Mouse (Mus musculus) spleen, embryonic (tissue): ENCODE data around the gene Peak1.
"Not testable (repeated sequence)": the region's sequence is repeated elsewhere in the genome, so short reads cannot be mapped to it uniquely, and the experiment has no call there.

ENCODE experiments used
- CTCF ChIA-PET: fragments of 350-600 bp; sonication (Branson Sonifier 250); formaldehyde crosslinking; loops from one replicate; lab custom pipeline; 2022; lab: Charles Lee

The Peak1 gene

DNA sequence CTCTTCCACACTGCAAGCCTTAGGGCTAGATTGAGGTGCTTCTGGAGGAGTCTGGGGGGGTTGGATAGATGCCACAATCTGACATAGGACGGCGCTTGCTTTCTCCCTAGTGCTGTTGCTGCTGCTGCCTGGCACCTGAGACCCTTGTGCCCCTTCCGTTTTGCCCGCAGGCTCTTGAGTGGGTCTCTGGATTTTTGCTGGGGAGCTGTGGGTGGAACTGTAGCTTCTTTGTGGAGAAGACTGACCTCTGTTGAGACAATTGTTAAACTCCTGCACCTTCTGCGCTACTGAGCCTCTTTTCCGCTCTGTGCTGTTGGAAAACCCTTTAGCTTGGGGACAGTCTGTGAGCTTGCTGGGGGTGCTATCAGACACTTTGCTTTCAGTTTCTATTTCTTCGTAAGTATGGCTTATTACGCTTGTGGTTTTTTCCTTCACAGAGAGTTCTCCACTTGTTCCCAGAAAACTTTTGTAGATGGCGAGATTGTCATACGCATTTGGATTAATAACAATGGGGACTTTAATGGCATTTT lies 159.5 kb downstream of the Peak1 start:
- CTCF ChIA-PET = no interaction called here

DNA sequence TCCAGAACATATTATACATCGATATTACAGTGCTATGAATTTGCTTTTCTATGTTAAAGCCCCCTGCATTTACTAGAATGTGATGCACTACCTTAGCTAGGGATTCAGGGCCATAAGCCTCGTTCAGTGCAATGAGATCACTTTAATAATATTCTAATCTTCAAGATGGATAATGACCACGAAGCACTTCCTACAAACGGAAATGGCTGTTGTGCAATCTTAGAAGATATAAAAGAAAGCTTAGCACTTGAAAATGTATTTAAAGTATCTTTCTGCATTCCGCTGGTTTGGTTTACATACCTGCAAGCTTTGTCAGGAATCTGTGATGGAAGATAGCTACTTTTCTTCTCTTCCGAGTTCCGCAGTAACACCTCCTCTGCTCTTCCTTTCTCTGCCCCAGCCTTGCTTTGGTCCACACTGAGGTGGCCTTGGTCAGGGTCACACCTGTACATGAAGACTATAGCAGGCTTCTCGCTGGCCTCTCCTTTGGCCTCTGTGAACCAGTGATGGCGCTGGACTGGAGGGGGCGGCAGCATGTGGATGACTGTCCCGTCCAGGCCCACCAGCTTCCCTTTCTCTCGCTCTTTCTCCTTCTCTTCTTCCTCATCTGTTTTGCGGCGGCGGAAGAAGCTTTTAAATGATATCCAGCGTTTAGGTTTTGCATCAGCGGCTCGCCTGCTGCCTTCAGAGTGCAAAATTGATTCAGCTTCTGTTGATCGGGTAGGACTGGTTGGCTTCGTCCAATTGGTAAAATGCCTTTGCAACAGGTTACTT lies 160.5 kb downstream of the Peak1 start:
- CTCF ChIA-PET = no interaction called here

DNA sequence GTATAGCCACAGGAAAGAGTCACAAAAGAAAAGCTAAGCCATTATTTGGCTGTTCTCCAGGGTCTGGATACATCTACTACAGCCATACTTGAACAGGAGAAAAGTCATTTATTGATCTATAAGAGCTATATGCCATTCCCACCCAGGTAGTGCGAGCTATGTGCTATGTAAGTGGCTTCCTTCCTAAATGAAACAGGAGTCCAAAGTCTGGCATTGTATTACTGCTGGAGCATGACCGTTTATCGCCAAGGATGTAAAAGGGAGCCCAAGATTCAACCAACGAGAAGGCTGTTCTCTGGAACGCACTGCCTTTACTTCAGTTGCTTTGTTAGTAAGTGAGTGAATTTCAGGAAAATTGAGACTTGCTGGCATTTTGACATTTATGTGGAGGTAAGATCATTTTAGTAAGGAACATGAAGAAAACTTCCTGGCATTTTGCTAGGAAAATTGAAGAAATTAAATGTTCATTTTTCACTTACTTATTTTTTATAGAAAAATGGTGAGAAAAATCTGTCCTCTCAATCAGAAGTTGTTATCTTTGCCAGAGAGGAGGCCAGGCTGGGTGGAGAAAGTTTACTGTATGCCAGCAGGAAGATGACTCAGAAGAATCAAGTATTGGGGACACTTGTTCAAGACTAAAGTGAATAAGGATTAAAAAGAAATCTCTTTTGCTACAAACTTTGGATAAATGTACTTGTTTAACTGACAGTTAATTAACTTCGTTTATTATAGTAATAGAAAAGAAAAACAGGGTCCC lies 162.0 kb downstream of the Peak1 start:
- CTCF ChIA-PET = no interaction called here

DNA sequence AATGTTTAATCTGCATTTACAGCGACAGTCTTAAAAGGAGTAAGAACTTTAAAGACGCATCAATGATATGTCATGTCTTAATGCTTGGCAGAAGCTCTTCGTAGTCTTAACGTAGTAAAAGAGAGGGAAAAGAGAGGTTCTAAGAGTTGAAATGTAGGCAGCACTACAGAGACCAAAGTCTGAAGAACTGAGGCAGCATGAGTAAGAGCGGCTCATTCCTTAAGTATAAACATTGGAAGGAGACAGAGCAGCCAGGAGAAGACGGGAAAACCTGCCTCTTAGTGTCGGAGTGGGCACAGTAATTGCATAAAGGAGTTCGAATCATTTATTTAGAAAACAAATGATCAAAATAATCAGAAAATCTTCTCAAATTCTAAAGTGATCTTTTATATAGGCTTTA lies 173.5 kb downstream of the Peak1 start:
- CTCF ChIA-PET = no interaction called here

DNA sequence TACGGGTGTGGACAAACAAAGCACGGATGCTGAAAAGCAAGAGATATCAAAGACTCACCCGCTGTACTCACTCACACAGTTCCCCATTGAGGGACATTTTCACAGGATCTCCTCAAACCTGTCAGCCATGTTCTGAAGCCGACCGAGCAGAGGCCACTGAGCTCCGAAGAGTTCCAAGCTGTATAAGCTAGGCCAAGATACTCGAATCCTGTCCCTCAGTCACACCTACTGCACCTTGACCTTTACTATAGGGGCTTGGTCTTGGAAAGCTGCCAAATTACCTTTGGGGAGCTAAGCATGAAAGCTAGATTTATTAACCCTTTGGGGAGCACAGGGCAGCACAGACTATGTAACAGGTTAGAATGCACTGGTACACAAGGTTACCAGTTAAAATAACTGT lies 174.0 kb downstream of the Peak1 start:
- CTCF ChIA-PET = no interaction called here

DNA sequence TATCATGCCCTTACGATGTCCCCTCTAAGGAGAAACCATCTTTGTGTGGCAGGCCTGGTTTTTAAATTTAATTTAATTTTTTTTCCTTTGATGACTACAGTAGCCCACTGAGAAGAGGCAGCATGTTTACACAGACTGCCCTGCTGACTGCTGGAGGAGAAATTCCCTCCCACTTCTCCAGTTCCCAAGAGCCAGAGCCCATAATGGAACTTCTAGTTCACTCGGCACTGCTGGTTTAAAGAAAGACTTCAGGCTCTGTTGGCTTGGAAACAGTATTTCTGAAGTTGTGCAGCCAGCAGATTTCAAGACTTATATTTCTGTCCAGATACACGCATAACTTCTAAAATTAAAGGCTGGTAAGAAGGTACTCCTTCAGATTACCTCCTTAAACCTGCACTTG lies 175.2 kb downstream of the Peak1 start:
- CTCF ChIA-PET = no interaction called here

DNA sequence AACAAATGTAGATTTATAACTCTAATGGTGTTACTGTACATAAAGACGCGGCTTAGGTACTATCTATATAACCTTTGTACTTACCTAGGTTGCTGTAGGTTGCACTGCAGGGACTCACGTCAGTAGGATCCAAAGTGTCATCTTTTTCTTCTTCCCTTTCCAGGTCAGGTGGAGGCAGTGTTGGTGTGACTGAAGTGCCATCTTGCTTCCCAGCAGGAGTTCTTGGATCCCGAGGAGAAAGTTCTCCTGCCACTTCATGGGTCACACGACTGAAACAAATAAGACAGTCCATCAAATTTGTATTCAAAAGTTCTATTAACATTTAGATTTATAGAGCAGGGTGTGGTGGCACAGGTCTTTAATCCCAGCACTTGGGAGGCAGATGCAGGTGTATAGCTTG lies 176.8 kb downstream of the Peak1 start:
- CTCF ChIA-PET = no interaction called here

DNA sequence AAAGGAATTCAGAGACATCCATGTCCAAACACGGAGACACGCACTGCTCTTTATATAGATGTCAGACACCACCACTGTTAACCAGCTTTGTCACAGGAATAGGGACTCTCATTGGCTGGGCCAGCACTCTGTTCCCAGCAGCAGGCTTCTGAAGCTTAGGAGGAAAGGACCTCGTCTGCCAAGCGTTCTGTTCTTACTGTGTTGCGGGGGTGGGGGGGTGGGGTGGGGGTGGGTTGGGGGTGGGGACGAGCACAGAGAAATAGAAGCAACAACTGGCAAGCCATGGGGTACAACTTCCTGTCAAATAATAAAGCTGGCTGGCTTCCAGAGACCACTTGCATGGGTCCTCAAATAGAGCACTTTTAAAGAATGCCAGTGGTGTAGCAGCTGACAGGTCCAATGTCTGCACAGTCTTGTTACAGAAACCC lies 182.0 kb downstream of the Peak1 start:
- CTCF ChIA-PET = interaction anchor here (0.7 kb wide), 1 partner anchor 19 kb away, joined by 6 read pairs; no protein-coding TSS in a partner anchor

DNA sequence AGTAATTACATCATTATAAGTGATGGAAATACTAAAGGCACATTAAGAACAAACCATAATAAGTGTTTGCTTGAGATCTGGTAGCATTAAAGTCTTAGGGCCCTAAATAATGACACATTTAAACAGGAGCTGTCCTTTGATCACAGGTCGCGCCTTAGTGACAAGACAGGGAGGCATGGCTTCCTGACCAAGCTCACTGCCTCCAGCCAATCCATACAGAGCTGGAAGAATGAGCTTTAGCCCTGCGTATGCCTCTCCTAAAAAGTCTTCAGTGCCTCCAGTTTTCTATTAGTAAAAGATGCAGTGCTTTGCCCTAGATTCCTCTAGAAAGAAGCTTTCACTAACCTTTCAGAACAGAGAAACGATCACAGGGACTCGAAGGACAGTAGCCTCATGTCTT lies 182.6 kb downstream of the Peak1 start:
- CTCF ChIA-PET = no interaction called here

DNA sequence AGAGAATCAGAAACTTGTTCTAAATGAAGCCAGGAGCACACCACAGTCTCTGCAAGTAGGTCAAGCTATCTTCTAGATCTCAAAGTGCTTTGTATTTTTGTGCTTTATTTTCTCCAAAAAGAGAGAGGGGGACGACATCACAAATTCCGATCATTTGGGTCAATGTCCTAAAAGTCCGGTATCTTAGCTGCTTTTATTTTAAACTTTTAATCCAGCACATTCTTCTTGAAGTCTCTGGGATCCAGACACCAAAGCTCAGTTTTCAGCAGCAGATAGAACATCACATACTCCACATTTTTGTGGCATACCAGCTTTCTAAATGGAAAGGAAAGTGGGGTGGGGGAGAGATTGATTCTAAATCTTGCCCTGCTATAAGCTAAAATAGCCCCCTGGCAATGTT lies 183.3 kb downstream of the Peak1 start:
- CTCF ChIA-PET = interaction anchor here (0.6 kb wide), 1 partner anchor 699 kb away, joined by 5 read pairs; no protein-coding TSS in a partner anchor

DNA sequence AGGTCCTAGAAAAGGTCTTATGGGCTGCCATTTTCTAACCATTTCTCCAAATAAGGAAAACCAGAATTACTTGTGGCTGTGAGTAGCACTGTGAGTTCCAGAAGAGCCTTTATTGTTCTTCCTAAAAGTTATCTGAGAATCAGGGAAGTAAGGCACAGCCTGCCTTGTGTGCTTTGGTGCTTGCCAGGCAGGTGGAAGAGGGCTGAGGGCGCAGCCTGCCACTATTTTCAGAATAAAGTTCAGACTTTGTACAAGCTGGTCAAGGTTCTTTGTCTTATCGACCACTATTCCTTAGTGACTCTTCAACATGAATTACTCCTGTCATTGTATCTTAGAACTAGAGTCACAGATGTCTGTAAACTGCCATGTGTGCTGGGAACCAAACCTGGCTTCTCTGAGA lies 184.6 kb downstream of the Peak1 start:
- CTCF ChIA-PET = no interaction called here

DNA sequence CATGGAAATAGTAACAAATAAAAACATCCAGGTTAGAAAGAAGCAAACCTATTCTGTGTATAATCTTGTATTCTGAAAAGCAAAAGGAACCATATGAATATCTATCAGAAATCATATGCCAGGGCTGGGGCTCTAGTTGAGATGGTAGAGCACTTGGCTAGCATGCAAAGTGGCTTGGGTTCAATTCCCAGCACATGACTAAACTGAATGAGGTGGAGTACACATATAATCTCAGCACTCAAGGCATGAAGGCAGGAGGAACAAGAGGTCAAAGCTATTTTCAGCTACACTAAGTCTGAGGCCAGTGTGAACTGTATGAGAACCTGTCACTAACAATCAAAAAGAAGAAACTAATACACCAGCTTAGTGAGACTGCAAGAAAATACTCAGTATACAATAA lies 187.0 kb downstream of the Peak1 start:
- CTCF ChIA-PET = interaction anchor here (0.6 kb wide), 2 partner anchors 291 to 337 kb away, joined by 6 to 14 read pairs; no protein-coding TSS in a partner anchor

DNA sequence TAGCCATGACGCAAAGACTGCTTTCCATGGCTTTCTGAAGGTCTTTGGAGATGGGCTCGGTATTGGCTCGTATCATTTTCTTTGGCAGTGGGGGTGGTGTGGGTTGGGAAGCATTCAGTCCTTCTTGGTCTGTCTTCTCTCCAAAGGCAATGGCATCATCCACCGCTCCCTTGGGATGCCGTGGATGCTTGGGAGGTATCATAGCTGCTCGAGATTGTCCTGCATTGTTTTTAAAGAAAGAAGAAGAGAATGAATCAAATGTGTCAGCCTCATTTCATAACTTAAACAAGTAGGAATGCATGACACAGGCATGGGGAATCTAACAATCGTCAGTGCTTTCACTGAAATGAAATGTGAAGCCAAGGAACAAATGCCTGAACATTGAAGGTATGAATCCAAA lies 190.2 kb downstream of the Peak1 start:
- CTCF ChIA-PET = no interaction called here

DNA sequence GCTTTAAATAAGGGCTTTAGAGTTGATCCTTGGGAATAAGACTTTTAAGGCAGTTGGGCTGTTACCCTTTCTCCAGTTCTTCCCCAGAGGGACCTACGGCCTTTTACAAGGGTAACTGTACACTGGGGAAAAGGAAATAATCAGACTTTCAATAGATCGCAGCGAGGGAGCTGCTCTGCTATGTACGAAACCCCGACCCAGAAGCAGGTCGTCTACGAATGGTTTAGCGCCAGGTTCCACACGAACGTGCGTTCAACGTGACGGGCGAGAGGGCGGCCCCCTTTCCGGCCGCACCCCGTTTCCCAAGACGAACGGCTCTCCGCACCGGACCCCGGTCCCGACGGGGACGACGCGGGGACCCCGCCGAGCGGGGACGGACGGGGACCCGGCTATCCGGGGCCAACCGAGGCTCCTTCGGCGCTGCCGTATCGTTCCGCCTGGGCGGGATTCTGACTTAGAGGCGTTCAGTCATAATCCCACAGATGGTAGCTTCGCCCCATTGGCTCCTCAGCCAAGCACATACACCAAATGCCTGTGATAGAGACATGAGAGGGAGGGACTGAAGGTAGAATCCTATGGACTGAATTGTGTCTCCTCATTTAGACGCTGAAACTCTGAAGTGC lies 194.3 kb downstream of the Peak1 start:
- CTCF ChIA-PET = not testable (repeated sequence)

DNA sequence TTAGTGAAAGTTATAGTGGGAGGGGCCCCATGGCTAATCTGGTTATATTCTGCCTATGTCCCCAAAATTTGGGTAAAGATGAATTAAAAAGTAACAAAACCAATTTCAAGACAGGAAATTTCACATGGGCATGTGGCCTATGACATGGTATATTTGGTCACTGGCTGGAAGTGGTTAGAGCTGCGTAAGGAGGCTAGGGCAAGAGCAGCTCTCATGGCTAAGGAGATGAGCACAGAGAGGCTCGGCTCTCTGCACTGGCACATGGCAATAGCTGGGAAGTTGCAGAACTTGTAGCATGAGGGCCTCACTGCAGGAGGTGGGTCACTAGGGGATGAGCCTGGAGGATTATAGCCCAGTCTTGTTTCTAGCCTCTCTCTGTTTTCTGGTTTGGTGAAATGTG lies 199.0 kb downstream of the Peak1 start:
- CTCF ChIA-PET = no interaction called here

DNA sequence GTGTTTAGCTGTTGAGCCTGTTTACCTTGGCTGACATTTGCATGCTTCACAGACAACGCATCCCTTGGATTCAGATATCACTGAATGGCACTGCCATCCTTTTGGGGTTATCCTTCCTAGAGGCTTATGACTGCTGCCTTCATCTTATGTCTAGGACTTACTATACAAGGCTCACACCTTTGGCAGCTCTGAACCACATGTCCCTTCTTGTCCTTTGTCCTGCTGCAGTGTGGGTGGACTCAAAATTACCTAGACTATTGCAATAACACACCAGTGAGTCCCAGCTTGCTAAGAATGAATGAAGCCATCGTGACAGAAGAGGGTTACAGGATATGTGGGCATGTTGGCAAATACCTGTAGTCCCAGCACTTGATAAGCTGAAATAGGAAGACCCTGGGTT lies 199.8 kb downstream of the Peak1 start:
- CTCF ChIA-PET = no interaction called here

DNA sequence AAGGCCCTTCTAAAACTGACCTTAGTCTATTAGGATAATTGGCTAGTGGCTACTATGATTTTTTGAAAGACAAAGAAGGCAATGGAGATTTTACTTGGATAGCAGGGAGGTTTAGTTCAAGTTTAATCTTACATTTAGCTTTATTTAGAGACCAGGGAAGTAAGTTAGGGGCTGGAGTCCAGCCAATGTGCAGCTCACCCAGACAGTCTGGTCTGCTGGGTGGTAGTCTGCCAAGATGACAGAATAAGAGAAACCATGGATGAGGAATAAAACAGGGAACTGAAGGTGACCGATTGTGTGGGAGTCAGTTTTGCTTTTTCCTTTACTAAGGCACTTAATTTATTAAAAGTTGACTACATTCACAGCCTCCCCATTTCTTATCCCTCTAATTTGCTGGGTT lies 200.5 kb downstream of the Peak1 start:
- CTCF ChIA-PET = interaction anchor here (0.6 kb wide), 1 partner anchor 19 kb away, joined by 6 read pairs; no protein-coding TSS in a partner anchor

DNA sequence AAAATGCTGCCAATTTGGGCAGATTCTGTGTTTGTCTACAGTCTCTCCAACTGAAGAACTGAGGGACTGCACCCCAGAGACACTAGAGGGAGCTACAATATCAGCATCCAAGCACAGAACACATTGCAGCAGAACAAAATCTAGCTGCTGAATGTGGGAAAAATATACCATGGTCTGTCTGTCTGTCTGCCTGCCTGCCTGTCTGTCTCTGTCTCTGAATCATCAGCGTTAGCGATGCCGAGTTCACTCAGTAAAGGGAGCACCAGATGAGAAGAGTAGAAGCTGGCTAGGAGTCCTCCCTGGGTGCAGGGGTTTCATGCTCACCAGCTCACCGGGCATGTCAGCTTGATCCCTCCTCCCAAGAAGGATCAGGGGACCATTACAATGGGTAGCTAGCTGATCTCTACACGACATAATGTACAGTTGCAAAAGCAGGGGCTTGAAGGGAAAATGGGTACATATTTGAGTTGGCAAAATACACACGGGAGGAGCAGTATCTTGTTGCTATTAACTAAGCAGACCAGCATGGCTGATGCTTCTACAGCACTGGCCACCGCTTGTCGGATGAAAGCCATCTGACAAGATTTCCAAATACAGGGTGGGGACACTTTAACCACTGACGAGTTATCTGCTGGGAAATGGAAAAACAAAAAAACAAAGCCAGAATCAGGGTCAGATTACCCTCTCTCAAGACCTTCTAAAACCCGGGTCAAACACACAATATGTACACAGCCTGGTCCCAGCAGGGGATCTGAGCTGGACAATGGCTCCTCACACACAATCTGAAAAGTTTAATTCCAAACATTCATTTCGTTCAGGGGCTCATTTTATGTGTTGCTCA lies 204.2 kb downstream of the Peak1 start:
- CTCF ChIA-PET = no interaction called here

DNA sequence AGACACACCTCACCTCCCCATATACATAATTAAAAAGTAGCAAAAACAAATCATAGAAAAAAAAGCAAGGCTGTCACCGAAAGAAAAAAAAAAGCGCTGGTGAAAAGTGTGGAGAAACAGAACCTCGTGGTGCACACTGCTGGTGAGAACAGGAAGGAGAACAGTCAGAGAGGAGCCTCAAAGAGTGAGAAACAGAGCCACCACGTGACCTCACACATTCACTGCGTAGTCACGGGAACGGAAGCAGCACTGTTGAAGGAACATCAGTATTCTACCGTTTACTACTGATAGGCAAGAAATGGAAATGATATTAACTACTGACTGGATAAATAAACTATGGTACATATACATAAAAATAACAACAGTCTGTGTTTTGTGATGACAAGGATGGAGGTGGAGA lies 209.1 kb downstream of the Peak1 start:
- CTCF ChIA-PET = no interaction called here

DNA sequence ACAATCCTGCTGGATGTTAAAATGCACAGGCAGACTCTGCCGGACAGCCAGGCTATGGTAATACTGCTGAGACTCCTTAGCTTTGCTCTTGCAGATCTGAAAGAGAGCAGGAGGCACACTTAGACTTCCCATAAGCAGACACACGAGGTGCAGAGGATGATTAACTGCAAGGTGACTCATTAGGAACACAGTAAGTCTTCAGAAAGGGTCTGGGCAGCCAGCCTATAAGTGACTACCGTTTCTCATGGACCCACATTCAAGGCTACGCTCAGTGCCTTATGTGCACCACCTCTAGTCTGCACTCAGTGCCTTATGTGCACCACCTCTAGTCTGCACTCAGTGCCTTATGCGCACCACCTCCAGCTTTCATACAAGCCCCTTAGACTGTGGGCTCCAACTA lies 210.4 kb downstream of the Peak1 start:
- CTCF ChIA-PET = no interaction called here

DNA sequence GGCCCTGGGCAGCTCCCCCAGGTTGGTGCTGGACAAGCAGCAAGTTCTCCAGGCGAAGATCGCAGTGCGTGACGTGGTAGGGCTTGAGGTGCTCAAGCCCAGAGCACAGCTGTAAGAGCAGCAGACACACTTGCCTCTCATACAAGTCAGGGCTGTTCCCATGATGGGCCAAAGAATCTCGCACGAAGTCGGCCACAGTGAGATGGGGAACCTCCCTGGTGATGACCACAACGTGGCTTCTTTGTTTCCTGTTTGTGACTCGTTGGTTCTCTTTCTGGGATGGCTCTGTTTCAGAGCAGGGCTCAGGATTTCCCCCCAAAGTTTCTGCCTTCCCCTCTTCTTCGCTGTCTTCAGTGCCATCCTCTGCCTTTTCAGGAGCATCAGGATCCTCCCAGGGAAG lies 210.8 kb downstream of the Peak1 start:
- CTCF ChIA-PET = no interaction called here
